ENCODE assay signal across 8 mouse cellular contexts in genomic region chr7:16129846-16130691, GRCm38 (mm10). TPM values are rescaled to one million over a fixed set of nuclear protein-coding genes. Genes with fewer than 3 reads are reported as not detected.
A peak's percentile ranks its signal among the peaks of the same experiment; 100 is the strongest.
DNase-seq lines count a peak whose midpoint lies in the region; ATAC-seq and TF ChIP-seq lines count a peak whose summit lies in the region.

No protein-coding gene starts in this region.

- no peaks in the 10 kb centered on the region for H3K27me3 ChIP-seq in CH12.LX (replicated peaks)
- H3K27me3 ChIP-seq in hindbrain, embryonic 10.5 days (ENCODE audit: insufficient read depth, poor library complexity, severe bottlenecking): peaks cover 11% of the 10 kb centered on the region; the same call in 1 of the 2 replicates
- H3K27me3 ChIP-seq in limb, embryonic 13.5 days: peaks cover 20% of the 10 kb centered on the region
- H3K27me3 ChIP-seq in neural tube, embryonic 14.5 days (ENCODE audit: control insufficient read depth, insufficient read depth, low read length): no peaks in the 10 kb centered on the region

- in situ Hi-C loops in CH12.LX (cut with MboI; ENCODE audit: low pct_ligation_motif_present, low pct_unique_long_range_greater_than_20kb, low sequenced_read_pairs): loop anchor here (10.0 kb wide), 1 partner anchor 145 kb away; no protein-coding TSS in a partner anchor

- H3K9me3 ChIP-seq in CH12.LX (replicated peaks; ENCODE audit: low read length): no peaks in the 10 kb centered on the region
- H3K9me3 ChIP-seq in hindbrain, embryonic 10.5 days: no peaks in the 10 kb centered on the region
- H3K9me3 ChIP-seq in limb, embryonic 13.5 days: no peaks in the 10 kb centered on the region
- H3K9me3 ChIP-seq in neural tube, embryonic 14.5 days (ENCODE audit: control insufficient read depth, low read length): no peaks in the 10 kb centered on the region

- ATAC-seq in common myeloid progenitor, adult 5-6 weeks (replicated peaks; ENCODE audit: low read depth, poor library complexity, severe bottlenecking): 0 out of 2 replicates have a peak, but pooled peaks have one; percentile 1
- peak; percentile 91 for ATAC-seq in limb, embryonic 13.5 days (ENCODE audit: low FRiP score, low read depth)
- peak; percentile 79 for ATAC-seq in neural tube, embryonic 14.5 days (ENCODE audit: low read depth)

- peaks cover 8 to 43% of the 10 kb centered on the region in 2 experiments for H3K36me3 ChIP-seq in CH12.LX (replicated peaks in 1 of 2; ENCODE audit: control insufficient read depth in 1 of 2, insufficient read depth in 1 of 2, low read length in 1 of 2)
- peaks cover 11% of the 10 kb centered on the region for H3K36me3 ChIP-seq in hindbrain, embryonic 10.5 days
- peaks cover 21% of the 10 kb centered on the region for H3K36me3 ChIP-seq in limb, embryonic 13.5 days
- no peaks in the 10 kb centered on the region; the same call in 1 of the 2 replicates for H3K36me3 ChIP-seq in neural tube, embryonic 14.5 days (ENCODE audit: control insufficient read depth, insufficient read depth, low read length)

- H3K4me3 ChIP-seq in CH12.LX (replicated peaks in 1 of 3; ENCODE audit: low read depth in 2 of 3, low read length in 2 of 3, poor library complexity in 1 of 3): no peak overlapping the region
- peak overlapping the region; percentile 79 for H3K4me3 ChIP-seq in hindbrain, embryonic 10.5 days
- peak overlapping the region; percentile 59 for H3K4me3 ChIP-seq in limb, embryonic 13.5 days
- H3K4me3 ChIP-seq in neural tube, embryonic 14.5 days (ENCODE audit: low read depth, low read length): peak overlapping the region; percentile 63

- TF ChIP-seq POLR2A in CH12.LX (IDR thresholded peaks at IDR 0.05; ENCODE audit: low read depth, low read length): no peak

- H3K9ac ChIP-seq in CH12.LX (ENCODE audit: insufficient read depth, low read depth): no peak overlapping the region
- H3K9ac ChIP-seq in limb, embryonic 13.5 days: peak overlapping the region; percentile 75
- peak overlapping the region; percentile 73 for H3K9ac ChIP-seq in neural tube, embryonic 14.5 days (replicated peaks; ENCODE audit: low read depth, low read length)

- peak; percentile 38 for DNase-seq in adrenal gland, postnatal 10 days
- no peak for DNase-seq in adrenal gland, adult 8-10 months
- DNase-seq in CH12.LX (ENCODE audit: extremely low read depth): no peak
- peak; percentile 88 for DNase-seq in hindbrain, embryonic 10.5 days (ENCODE audit: low spot score)
- no peak for DNase-seq in gastrocnemius, postnatal 36 days

- peaks cover 21 to 61% of the 10 kb centered on the region in 2 experiments for H3K4me1 ChIP-seq in CH12.LX (ENCODE audit: control insufficient read depth in 1 of 2, insufficient read depth in 2 of 2)
- H3K4me1 ChIP-seq in hindbrain, embryonic 10.5 days (replicated peaks): peaks cover 59% of the 10 kb centered on the region
- peaks cover 30% of the 10 kb centered on the region for H3K4me1 ChIP-seq in limb, embryonic 13.5 days
- peaks cover 38% of the 10 kb centered on the region for H3K4me1 ChIP-seq in neural tube, embryonic 14.5 days (ENCODE audit: control insufficient read depth, insufficient read depth, low read length)

- H3K27ac ChIP-seq in CH12.LX (ENCODE audit: insufficient read depth, low read depth): no peak overlapping the region
- H3K27ac ChIP-seq in hindbrain, embryonic 10.5 days: peak overlapping the region; percentile 91
- peak overlapping the region; percentile 55; the same call in 1 of the 2 replicates for H3K27ac ChIP-seq in limb, embryonic 13.5 days
- H3K27ac ChIP-seq in neural tube, embryonic 14.5 days (ENCODE audit: low read depth, low read length): peak overlapping the region; percentile 74

- under 1% methylated on average over 38 of the region's 38 CpGs for WGBS in hindbrain, embryonic 10.5 days
- WGBS in limb, embryonic 13.5 days: 1% methylated on average over 32 of the region's 38 CpGs
- WGBS in neural tube, embryonic 14.5 days: under 1% methylated on average over 31 of the region's 38 CpGs

- no peak for TF ChIP-seq RAD21 in CH12.LX (IDR thresholded peaks at IDR 0.05; ENCODE audit: low read depth, low read length)

- intact Hi-C loops in gastrocnemius, postnatal 36 days (cut with DNase I): no loop called here

- 0 out of 2 replicates have a peak overlapping the region, but pooled peaks have one; percentile 23 for H3K4me2 ChIP-seq in CH12.LX (ENCODE audit: insufficient read depth, low read depth, poor library complexity, severe bottlenecking)
- peak overlapping the region; percentile 82 for H3K4me2 ChIP-seq in limb, embryonic 13.5 days (replicated peaks)
- peak overlapping the region; percentile 67 for H3K4me2 ChIP-seq in neural tube, embryonic 14.5 days (ENCODE audit: low read depth, low read length)

- dilution Hi-C loops in CH12.LX (cut with MboI; ENCODE audit: extremely low pct_ligation_motif_present, extremely low pct_unique_long_range_greater_than_20kb, low sequenced_read_pairs): no loop called here

- H3K79me2 ChIP-seq in CH12.LX (replicated peaks; ENCODE audit: control insufficient read depth, extremely low read depth, insufficient read depth, poor library complexity, severe bottlenecking): no peaks in the 10 kb centered on the region

- no peak for TF ChIP-seq CTCF in CH12.LX (conservative IDR thresholded peaks at IDR 0.05 in 1 of 2, IDR thresholded peaks at IDR 0.05 in 1 of 2; ENCODE audit: low read depth in 2 of 2, low read length in 2 of 2)

- TF ChIP-seq EP300 in CH12.LX (IDR thresholded peaks at IDR 0.05; ENCODE audit: low read length): no peak

TF ChIP-seq in CH12.LX, 34 proteins besides CTCF, POLR2A, EP300 and RAD21:
- no peak for TF ChIP-seq TBP (conservative IDR thresholded peaks at IDR 0.05; ENCODE audit: low read depth, low read length)
- no peak for TF ChIP-seq GABPA (IDR thresholded peaks at IDR 0.05; ENCODE audit: insufficient replicate concordance, low read depth, low read length)
- no peak for TF ChIP-seq USF2 (conservative IDR thresholded peaks at IDR 0.05; ENCODE audit: low read depth, low read length)
- no peak for TF ChIP-seq ETS1 (conservative IDR thresholded peaks at IDR 0.05; ENCODE audit: low read depth, low read length)
- no peak for TF ChIP-seq TCF12 (IDR thresholded peaks at IDR 0.05; ENCODE audit: low read depth, low read length)
- no peak for TF ChIP-seq PAX5 (IDR thresholded peaks at IDR 0.05; ENCODE audit: low read length)
- TF ChIP-seq ELF1 (IDR thresholded peaks at IDR 0.05; ENCODE audit: low read depth, low read length): no peak
- TF ChIP-seq ZNF384 (IDR thresholded peaks at IDR 0.05; ENCODE audit: low read depth, low read length): no peak
TF ChIP-seq in CH12.LX: peak in this region for 0.

RNA-seq across cellular contexts. Expression of gene Slc8a2, which starts 0.4 kb away (rescaled TPM):
- 1 to 10 TPM; 3.0 to 3.8 TPM for total RNA-seq in adrenal gland, postnatal 10 days (2021)
- 1 to 10 TPM; 2.8 to 5.5 (median 4.1) TPM for total RNA-seq in adrenal gland, adult 8-10 months (2022)
- total RNA-seq in CH12.LX (2012; rRNA removed): 0.04 TPM in 2 replicates
- total RNA-seq in CH12.LX (2014; rRNA removed): not detected in 2 replicates
- 0.08 and 0.10 TPM in 2 replicates for polyA plus RNA-seq in CH12.LX (2012; ENCODE audit: insufficient read length, low read depth)
- 0.09 TPM in 1 of 2 replicates, not detected in the other for total RNA-seq in common myeloid progenitor, adult 5-6 weeks (2017)
- polyA plus RNA-seq in hindbrain, embryonic 10.5 days (2016; fragmentation: Nextera tagmentation; extraction: Ambion mirVana): 0.26 and 0.42 TPM in 2 replicates
- 0.14 and 0.28 TPM in 2 replicates for polyA plus RNA-seq in limb, embryonic 13.5 days (2015; fragmentation: Nextera tagmentation; extraction: Ambion mirVana)
- polyA plus RNA-seq in neural tube, embryonic 14.5 days (2014; fragmentation: Nextera tagmentation; extraction: Ambion mirVana): 1.5 and 2.0 TPM in 2 replicates
- under 1 TPM; 0.12 to 0.13 TPM for total RNA-seq in gastrocnemius, postnatal 36 days (2021)

RNA-seq across cellular contexts. Expression of gene Kptn, which starts 10.4 kb away (rescaled TPM):
- 10 to 100 TPM; 24.9 to 25.4 TPM for total RNA-seq in adrenal gland, postnatal 10 days (2021)
- 10 to 100 TPM; 19.6 to 35.1 (median 30.2) TPM for total RNA-seq in adrenal gland, adult 8-10 months (2022)
- 17.5 and 19.1 TPM in 2 replicates for total RNA-seq in CH12.LX (2012; rRNA removed)
- total RNA-seq in CH12.LX (2014; rRNA removed): 25.4 and 25.8 TPM in 2 replicates
- polyA plus RNA-seq in CH12.LX (2012; ENCODE audit: insufficient read length, low read depth): 14.2 and 14.5 TPM in 2 replicates
- total RNA-seq in common myeloid progenitor, adult 5-6 weeks (2017): 6.5 and 6.8 TPM in 2 replicates
- 27.0 and 30.5 TPM in 2 replicates for polyA plus RNA-seq in hindbrain, embryonic 10.5 days (2016; fragmentation: Nextera tagmentation; extraction: Ambion mirVana)
- 38.7 and 40.5 TPM in 2 replicates for polyA plus RNA-seq in limb, embryonic 13.5 days (2015; fragmentation: Nextera tagmentation; extraction: Ambion mirVana)
- polyA plus RNA-seq in neural tube, embryonic 14.5 days (2014; fragmentation: Nextera tagmentation; extraction: Ambion mirVana): 39.0 and 39.5 TPM in 2 replicates
- 10 to 100 TPM; 10.8 to 11.3 TPM for total RNA-seq in gastrocnemius, postnatal 36 days (2021)

RNA-seq across cellular contexts. Expression of gene Napa, which starts 31.8 kb away (rescaled TPM):
- 100 to 1,000 TPM; 106 to 109 TPM for total RNA-seq in adrenal gland, postnatal 10 days (2021)
- 100 to 1,000 TPM; 175 to 194 (median 175) TPM for total RNA-seq in adrenal gland, adult 8-10 months (2022)
- total RNA-seq in CH12.LX (2012; rRNA removed) (80.0 and 84.8 TPM in 2 replicates), CH12.LX (2014; rRNA removed) (97.5 and 106 TPM in 2 replicates)
- 111 and 112 TPM in 2 replicates for polyA plus RNA-seq in CH12.LX (2012; ENCODE audit: insufficient read length, low read depth)
- total RNA-seq in common myeloid progenitor, adult 5-6 weeks (2017): 61.1 and 65.9 TPM in 2 replicates
- polyA plus RNA-seq in hindbrain, embryonic 10.5 days (2016; fragmentation: Nextera tagmentation; extraction: Ambion mirVana): 193 and 221 TPM in 2 replicates
- 232 and 245 TPM in 2 replicates for polyA plus RNA-seq in limb, embryonic 13.5 days (2015; fragmentation: Nextera tagmentation; extraction: Ambion mirVana)
- 252 and 259 TPM in 2 replicates for polyA plus RNA-seq in neural tube, embryonic 14.5 days (2014; fragmentation: Nextera tagmentation; extraction: Ambion mirVana)
- total RNA-seq in gastrocnemius, postnatal 36 days (2021): 100 to 1,000 TPM in 1 of 2 experiments, 10 to 100 TPM in 1; 92.4 to 109 TPM

RNA-seq across cellular contexts. Expression of gene Meis3, which starts 44.8 kb away (rescaled TPM):
- 10 to 100 TPM in 1 of 2 experiments, 1 to 10 TPM in 1; 9.6 to 12.2 TPM for total RNA-seq in adrenal gland, postnatal 10 days (2021)
- total RNA-seq in adrenal gland, adult 8-10 months (2022): 10 to 100 TPM; 11.5 to 27.5 (median 19.7) TPM
- 9.4 and 10.2 TPM in 2 replicates for total RNA-seq in CH12.LX (2012; rRNA removed)
- total RNA-seq in CH12.LX (2014; rRNA removed): 7.1 and 7.9 TPM in 2 replicates
- 10.1 and 11.8 TPM in 2 replicates for polyA plus RNA-seq in CH12.LX (2012; ENCODE audit: insufficient read length, low read depth)
- total RNA-seq in common myeloid progenitor, adult 5-6 weeks (2017): not detected in 2 replicates
- 117 and 173 TPM in 2 replicates for polyA plus RNA-seq in hindbrain, embryonic 10.5 days (2016; fragmentation: Nextera tagmentation; extraction: Ambion mirVana)
- polyA plus RNA-seq in limb, embryonic 13.5 days (2015; fragmentation: Nextera tagmentation; extraction: Ambion mirVana): 14.2 and 15.6 TPM in 2 replicates
- polyA plus RNA-seq in neural tube, embryonic 14.5 days (2014; fragmentation: Nextera tagmentation; extraction: Ambion mirVana): 122 and 127 TPM in 2 replicates
- 1 to 10 TPM; 1.5 to 2.1 TPM for total RNA-seq in gastrocnemius, postnatal 36 days (2021)

Comparison
In these comparisons a context has a peak if more than half of its experiments do, and no peak if none do; other contexts are left out.
1. DNase-seq: peak in adrenal gland, postnatal 10 days (single experiment) and hindbrain, embryonic 10.5 days (single experiment); none in adrenal gland, adult 8-10 months (single experiment), CH12.LX (single experiment) and gastrocnemius, postnatal 36 days (0 of 2).
2. H3K4me2 ChIP-seq: peak in every context shown above with its lines; median percentile 82 in limb, embryonic 13.5 days; 67 in neural tube, embryonic 14.5 days; 23 in CH12.LX.
3. H3K4me3 ChIP-seq: peak in hindbrain, embryonic 10.5 days (single experiment), limb, embryonic 13.5 days (single experiment) and neural tube, embryonic 14.5 days (single experiment); none in CH12.LX (0 of 3).
4. ATAC-seq: peak in every context shown above with its lines; median percentile 91 in limb, embryonic 13.5 days; 79 in neural tube, embryonic 14.5 days; 1 in common myeloid progenitor, adult 5-6 weeks.